Mouse (Mus musculus): Measurements from ENCODE around the gene Irf4.

DNA sequence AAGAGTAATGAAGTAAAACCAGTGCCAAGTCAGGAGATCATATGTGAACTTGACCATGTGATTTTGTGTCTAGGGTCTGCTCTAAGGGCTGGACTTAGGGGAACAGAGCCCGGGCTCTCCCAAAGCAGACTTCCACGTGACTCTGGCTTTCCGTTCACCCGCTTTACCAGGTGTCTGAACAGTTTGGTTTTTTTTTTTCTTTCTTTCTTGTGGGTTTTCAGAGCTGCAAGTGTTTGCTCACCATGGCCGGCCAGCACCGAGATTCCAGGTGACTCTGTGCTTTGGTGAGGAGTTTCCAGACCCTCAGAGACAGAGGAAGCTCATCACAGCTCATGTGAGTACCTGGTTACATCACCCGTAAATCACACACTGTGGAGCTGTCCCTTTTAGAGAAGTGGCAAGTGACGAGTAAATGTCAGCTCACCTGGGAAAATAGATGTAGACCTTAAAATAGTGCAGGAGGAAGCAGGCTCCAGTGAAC, 12.2 kb downstream of the Irf4 start:
- TF ChIP-seq CTCF (IDR thresholded peaks at IDR 0.05; ENCODE audit: low read depth, low read length), result no peak
- TF ChIP-seq POLR2A (IDR thresholded peaks at IDR 0.05; ENCODE audit: extremely low read depth, insufficient read depth, low read length), result no peak
